10 mouse cellular contexts compared by ENCODE assay signal in genomic region chr1:93071487-93071971, GRCm38 (mm10). TPM values are rescaled to one million over a fixed set of nuclear protein-coding genes. Genes with fewer than 3 reads are reported as not detected.
DNase-seq lines count a peak whose midpoint lies in the region; ATAC-seq and TF ChIP-seq lines count a peak whose summit lies in the region.
"Had no signal": no experiment of that assay in that cellular context is flagged by ENCODE, and none has a peak within 500 bp of the region (broad histone marks: within the 10 kb centered on the region; RNA-seq: fewer than 3 reads in every experiment).

No protein-coding gene starts in this region.

- H3K4me3 ChIP-seq in heart, embryonic 11.5 days (ENCODE audit: low read depth, low read length), result no peak overlapping the region
- H3K4me3 ChIP-seq in thymus, adult 2 months (ENCODE audit: control insufficient read depth, insufficient read depth, low read length), result no peak overlapping the region
- no peak overlapping the region for H3K4me3 ChIP-seq in intestine, embryonic 15.5 days (replicated peaks)
- H3K4me3 ChIP-seq: embryonic facial prominence, embryonic 12.5 days had no signal

- H3K4me2 ChIP-seq in heart, embryonic 11.5 days, result no peak overlapping the region
- H3K4me2 ChIP-seq in intestine, embryonic 15.5 days (replicated peaks), result no peak overlapping the region
- H3K4me2 ChIP-seq: embryonic facial prominence, embryonic 12.5 days had no signal

- TF ChIP-seq CTCF in thymus, adult 2 months (IDR thresholded peaks at IDR 0.05; ENCODE audit: borderline replicate concordance, control insufficient read depth, extremely low read depth, insufficient read depth, low read length, poor library complexity), result no peak

- no peak overlapping the region for H3K27ac ChIP-seq in heart, embryonic 11.5 days (ENCODE audit: low read depth, low read length)
- no peak overlapping the region for H3K27ac ChIP-seq in thymus, adult 2 months (ENCODE audit: control insufficient read depth, insufficient read depth, low read length)
- no peak overlapping the region for H3K27ac ChIP-seq in intestine, embryonic 15.5 days
- H3K27ac ChIP-seq: embryonic facial prominence, embryonic 12.5 days had no signal

- WGBS in heart, embryonic 11.5 days (ENCODE audit: insufficient replicate concordance), result 73% methylated on average over 18 of the region's 18 CpGs
- 23% methylated on average over 18 of the region's 18 CpGs for WGBS in thymus, adult 2 months
- 74% methylated on average over 18 of the region's 18 CpGs for WGBS in intestine, embryonic 15.5 days

- peak; percentile 17 to 36 for DNase-seq in heart, adult 9 months (ENCODE audit: low spot score in 2 of 2)
- DNase-seq in 416B (ENCODE audit: low read depth), result peak; percentile 2
- peak; percentile 7 for DNase-seq in fat pad, adult 2 months (ENCODE audit: extremely low read depth, low read depth, low spot score)
- DNase-seq in lung, postnatal 10 days, result peak; percentile 36
- DNase-seq in embryo, embryonic 10 days (ENCODE audit: low spot score), result no peak
- no peak for DNase-seq in thymus, adult 2 months

- no peaks in the 10 kb centered on the region for H3K27me3 ChIP-seq in heart, embryonic 11.5 days (ENCODE audit: control insufficient read depth, insufficient read depth, low read length)
- no peaks in the 10 kb centered on the region; the same call in 1 of the 2 replicates for H3K27me3 ChIP-seq in thymus, adult 2 months (ENCODE audit: control insufficient read depth, insufficient read depth, low read length)
- H3K27me3 ChIP-seq in intestine, embryonic 15.5 days (replicated peaks), result no peaks in the 10 kb centered on the region
- H3K27me3 ChIP-seq: embryonic facial prominence, embryonic 12.5 days had no signal

- peaks cover 2% of the 10 kb centered on the region; the same call in 1 of the 2 replicates for H3K4me1 ChIP-seq in heart, embryonic 11.5 days (ENCODE audit: control insufficient read depth, insufficient read depth, low read length)
- no peaks in the 10 kb centered on the region for H3K4me1 ChIP-seq in thymus, adult 2 months (replicated peaks; ENCODE audit: control insufficient read depth, insufficient read depth, low read length)
- H3K4me1 ChIP-seq in intestine, embryonic 15.5 days (replicated peaks), result no peaks in the 10 kb centered on the region
- H3K4me1 ChIP-seq: embryonic facial prominence, embryonic 12.5 days had no signal

- no peak overlapping the region for H3K9ac ChIP-seq in heart, embryonic 11.5 days (ENCODE audit: low read depth, low read length)
- H3K9ac ChIP-seq in intestine, embryonic 15.5 days, result no peak overlapping the region
- H3K9ac ChIP-seq: embryonic facial prominence, embryonic 12.5 days had no signal

- ATAC-seq in heart, embryonic 11.5 days (replicated peaks; ENCODE audit: insufficient number of reproducible peaks, low FRiP score, low TSS enrichment), result no peak
- no peak for ATAC-seq in intestine, embryonic 15.5 days

- no peak for TF ChIP-seq POLR2A in thymus, adult 2 months (IDR thresholded peaks at IDR 0.05; ENCODE audit: control insufficient read depth, extremely low read depth, insufficient read depth, low read length, poor library complexity)

- no peaks in the 10 kb centered on the region for H3K36me3 ChIP-seq in heart, embryonic 11.5 days (ENCODE audit: control insufficient read depth, insufficient read depth, low read length)
- H3K36me3 ChIP-seq in thymus, adult 2 months (ENCODE audit: control insufficient read depth, insufficient read depth, low read length), result no peaks in the 10 kb centered on the region
- no peaks in the 10 kb centered on the region for H3K36me3 ChIP-seq in intestine, embryonic 15.5 days
- H3K36me3 ChIP-seq: G1E had no signal

- no peaks in the 10 kb centered on the region for H3K9me3 ChIP-seq in heart, embryonic 11.5 days (replicated peaks; ENCODE audit: control insufficient read depth, low read length)
- no peaks in the 10 kb centered on the region for H3K9me3 ChIP-seq in intestine, embryonic 15.5 days
- H3K9me3 ChIP-seq: embryonic facial prominence, embryonic 12.5 days; G1E had no signal

RNA-seq across cellular contexts. Expression of gene Kif1a, which starts 30.2 kb away (rescaled TPM):
- polyA plus RNA-seq in heart, embryonic 11.5 days (2014; fragmentation: Nextera tagmentation; extraction: Ambion mirVana), result 5.7 and 6.3 TPM in 2 replicates
- polyA plus RNA-seq in thymus, adult 2 months (2012; rRNA removed), result 1.8 and 2.0 TPM in 2 replicates
- 18.3 and 21.4 TPM in 2 replicates for polyA plus RNA-seq in intestine, embryonic 15.5 days (2015; fragmentation: Nextera tagmentation; extraction: Ambion mirVana)

Comparison
In these comparisons a context has a peak if more than half of its experiments do, and no peak if none do; other contexts are left out.
1. DNase-seq: peak in heart, adult 9 months (2 of 2), 416B (single experiment), fat pad, adult 2 months (single experiment) and lung, postnatal 10 days (single experiment); none in embryo, embryonic 10 days (single experiment) and thymus, adult 2 months (single experiment).